Comparison of ENCODE assay signal across 9 mouse cellular contexts in genomic region chr1:156996084-156996880, GRCm38 (mm10). TPM values are rescaled to one million over a fixed set of nuclear protein-coding genes. Genes with fewer than 3 reads are reported as not detected.
DNase-seq lines count a peak whose midpoint lies in the region; ATAC-seq and TF ChIP-seq lines count a peak whose summit lies in the region.
"Had no signal": no experiment of that assay in that cellular context is flagged by ENCODE, and none has a peak within 500 bp of the region (broad histone marks: within the 10 kb centered on the region; RNA-seq: fewer than 3 reads in every experiment).

No protein-coding gene starts in this region.

- H3K9me3 ChIP-seq in liver, embryonic 12.5 days (replicated peaks) = no peaks in the 10 kb centered on the region
- H3K9me3 ChIP-seq in hindbrain, embryonic 12.5 days (replicated peaks) = no peaks in the 10 kb centered on the region
- no peaks in the 10 kb centered on the region for H3K9me3 ChIP-seq in midbrain, embryonic 14.5 days (ENCODE audit: control insufficient read depth, low read length)
- H3K9me3 ChIP-seq: limb, embryonic 12.5 days had no signal

- no peaks in the 10 kb centered on the region for H3K27me3 ChIP-seq in liver, embryonic 12.5 days (replicated peaks)
- H3K27me3 ChIP-seq in hindbrain, embryonic 12.5 days = no peaks in the 10 kb centered on the region
- no peaks in the 10 kb centered on the region for H3K27me3 ChIP-seq in midbrain, embryonic 14.5 days (ENCODE audit: control insufficient read depth, insufficient read depth, low read length)
- H3K27me3 ChIP-seq: limb, embryonic 12.5 days had no signal

- H3K9ac ChIP-seq in liver, embryonic 12.5 days = no peak overlapping the region
- no peak overlapping the region for H3K9ac ChIP-seq in hindbrain, embryonic 12.5 days
- no peak overlapping the region for H3K9ac ChIP-seq in midbrain, embryonic 14.5 days (replicated peaks; ENCODE audit: low read length)
- H3K9ac ChIP-seq: limb, embryonic 12.5 days had no signal

- DNase-seq in liver = peak; percentile 31
- no peak for DNase-seq in midbrain, embryonic 14.5 days
- DNase-seq in frontal cortex, postnatal 14 days (ENCODE audit: low spot score in 2 of 2) = no peak
- DNase-seq in heart, adult 8-10 months (ENCODE audit: low spot score) = no peak
- DNase-seq in layer of hippocampus, postnatal 25 days (ENCODE audit: extremely low spot score in 1 of 2, low spot score in 1 of 2) = no peak

- no peak overlapping the region for H3K27ac ChIP-seq in liver, embryonic 12.5 days
- H3K27ac ChIP-seq in bone marrow, adult 2 months (ENCODE audit: control insufficient read depth, insufficient read depth, low read depth, low read length, poor library complexity) = peak overlapping the region; percentile 46; the same call in 1 of the 2 replicates
- peak overlapping the region; percentile 79 for H3K27ac ChIP-seq in hindbrain, embryonic 12.5 days
- H3K27ac ChIP-seq in midbrain, embryonic 14.5 days (replicated peaks; ENCODE audit: low read depth, low read length) = 0 out of 2 replicates have a peak overlapping the region, but pooled peaks have one; percentile 39

- no peaks in the 10 kb centered on the region for H3K36me3 ChIP-seq in liver, embryonic 12.5 days
- H3K36me3 ChIP-seq in hindbrain, embryonic 12.5 days = no peaks in the 10 kb centered on the region
- H3K36me3 ChIP-seq in midbrain, embryonic 14.5 days (ENCODE audit: control insufficient read depth, insufficient read depth, low read length) = no peaks in the 10 kb centered on the region
- H3K36me3 ChIP-seq: limb, embryonic 12.5 days had no signal

- 61% methylated on average over 10 of the region's 10 CpGs for WGBS in liver, embryonic 12.5 days (ENCODE audit: insufficient replicate concordance)
- 42% methylated on average over 10 of the region's 10 CpGs for WGBS in bone marrow, adult 2 months
- 82% methylated on average over 10 of the region's 10 CpGs for WGBS in hindbrain, embryonic 12.5 days
- 80% methylated on average over 10 of the region's 10 CpGs for WGBS in midbrain, embryonic 14.5 days

- ATAC-seq in liver, embryonic 12.5 days = no peak
- no peak for ATAC-seq in hindbrain, embryonic 12.5 days (ENCODE audit: low FRiP score)
- ATAC-seq in midbrain, embryonic 14.5 days (ENCODE audit: low FRiP score, low TSS enrichment) = no peak

- no peak for TF ChIP-seq CTCF in bone marrow, adult 2 months (IDR thresholded peaks at IDR 0.05; ENCODE audit: control insufficient read depth, insufficient read depth, low read length)

- no peak overlapping the region for H3K4me2 ChIP-seq in liver, embryonic 12.5 days
- H3K4me2 ChIP-seq in hindbrain, embryonic 12.5 days (replicated peaks) = no peak overlapping the region
- no peak overlapping the region for H3K4me2 ChIP-seq in midbrain, embryonic 14.5 days (ENCODE audit: low read length)
- H3K4me2 ChIP-seq: limb, embryonic 12.5 days had no signal

- no peak overlapping the region for H3K4me3 ChIP-seq in liver, embryonic 12.5 days
- no peak overlapping the region for H3K4me3 ChIP-seq in bone marrow, adult 2 months (replicated peaks; ENCODE audit: control insufficient read depth, low read depth, low read length)
- no peak overlapping the region for H3K4me3 ChIP-seq in hindbrain, embryonic 12.5 days
- no peak overlapping the region for H3K4me3 ChIP-seq in midbrain, embryonic 14.5 days (replicated peaks; ENCODE audit: low read depth, low read length)
- H3K4me3 ChIP-seq: limb, embryonic 12.5 days had no signal

- peaks cover 70% of the 10 kb centered on the region for H3K4me1 ChIP-seq in liver, embryonic 12.5 days
- peaks cover 5% of the 10 kb centered on the region for H3K4me1 ChIP-seq in bone marrow, adult 2 months (ENCODE audit: control insufficient read depth, insufficient read depth, low read length)
- peaks cover 33% of the 10 kb centered on the region for H3K4me1 ChIP-seq in hindbrain, embryonic 12.5 days
- peaks cover 9% of the 10 kb centered on the region; the same call in 1 of the 2 replicates for H3K4me1 ChIP-seq in midbrain, embryonic 14.5 days (ENCODE audit: control insufficient read depth, insufficient read depth, low read length)

- no peak for TF ChIP-seq POLR2A in bone marrow, adult 2 months (IDR thresholded peaks at IDR 0.05; ENCODE audit: borderline replicate concordance, control insufficient read depth, low read depth, low read length)

RNA-seq across cellular contexts. Expression of gene Ralgps2, which starts 56.9 kb away (rescaled TPM):
- polyA plus RNA-seq in liver, embryonic 12.5 days (2016; fragmentation: Nextera tagmentation; extraction: Ambion mirVana) = 25.6 and 26.8 TPM in 2 replicates
- 9.7 and 17.5 TPM in 2 replicates for polyA plus RNA-seq in bone marrow, adult 2 months (2011; ENCODE audit: insufficient read depth, insufficient read length, low replicate concordance, missing spikeins)
- 123 and 132 TPM in 2 replicates for polyA plus RNA-seq in hindbrain, embryonic 12.5 days (2016; fragmentation: Nextera tagmentation; extraction: Ambion mirVana)
- 122 and 132 TPM in 2 replicates for polyA plus RNA-seq in midbrain, embryonic 14.5 days (2014; fragmentation: Nextera tagmentation; extraction: Ambion mirVana)
- total RNA-seq in heart, adult 8-10 months (2022) = 10 to 100 TPM in 1 of 4 experiments, 1 to 10 TPM in 3; 6.4 to 11.8 (median 8.7) TPM
- total RNA-seq in layer of hippocampus, postnatal 25 days (2021) = 10 to 100 TPM; 64.5 to 69.2 TPM
